10 mouse cellular contexts compared by ENCODE assay signal in genomic region chr11:88703220-88703619, GRCm38 (mm10). TPM values are rescaled to one million over a fixed set of nuclear protein-coding genes. Genes with fewer than 3 reads are reported as not detected.
A peak's percentile ranks its signal among the peaks of the same experiment; 100 is the strongest.
DNase-seq lines count a peak whose midpoint lies in the region; ATAC-seq and TF ChIP-seq lines count a peak whose summit lies in the region.
"Had no signal": no experiment of that assay in that cellular context is flagged by ENCODE, and none has a peak within 500 bp of the region (broad histone marks: within the 10 kb centered on the region; RNA-seq: fewer than 3 reads in every experiment).

No protein-coding gene starts in this region.

- in situ Hi-C loops in ES-E14 (cut with MboI; ENCODE audit: low sequenced_read_pairs in 2 of 2, unreplicated experiment in 2 of 2) = no loop called here

- no peak overlapping the region for H3K9ac ChIP-seq in ES-E14 (ENCODE audit: insufficient read depth, low read depth, low read length, poor library complexity, severe bottlenecking)
- H3K9ac ChIP-seq in forebrain, embryonic 16.5 days (replicated peaks; ENCODE audit: low read depth, low read length) = no peak overlapping the region
- 0 out of 2 replicates have a peak overlapping the region, but pooled peaks have one; percentile 28 for H3K9ac ChIP-seq in midbrain, embryonic 13.5 days (replicated peaks)
- H3K9ac ChIP-seq: liver, postnatal 0 days had no signal

- 16% methylated on average over 4 of the region's 4 CpGs for WGBS in forebrain, embryonic 16.5 days
- WGBS in midbrain, embryonic 13.5 days = 7% methylated on average over 4 of the region's 4 CpGs

- no peak overlapping the region for H3K27ac ChIP-seq in ES-E14 (ENCODE audit: insufficient read depth, low read depth, low read length, poor library complexity, severe bottlenecking)
- H3K27ac ChIP-seq in forebrain, embryonic 16.5 days (ENCODE audit: low read length) = peak overlapping the region; percentile 37
- peak overlapping the region; percentile 83 for H3K27ac ChIP-seq in midbrain, embryonic 13.5 days
- H3K27ac ChIP-seq: heart, adult 2 months had no signal

- no peak for ATAC-seq in forebrain, embryonic 16.5 days
- 0 out of 2 replicates have a peak, but pooled peaks have one; percentile 44 for ATAC-seq in midbrain, embryonic 13.5 days
- ATAC-seq: liver, postnatal 0 days had no signal

- DNase-seq in ES-E14 (ENCODE audit: low read depth, low spot score) = no peak
- peak; percentile 58 for DNase-seq in Muller cell, postnatal 12 days (ENCODE audit: inconsistent ontology term)
- no peak for DNase-seq in left cerebral cortex, postnatal 4 days
- DNase-seq in adrenal gland, postnatal 36 days = no peak
- no peak for DNase-seq in layer of hippocampus, postnatal 14 days (ENCODE audit: low spot score in 2 of 2)
- DNase-seq: heart, adult 2 months; kidney, adult 2 months; liver, postnatal 0 days had no signal

- peaks cover 0 to 4% of the 10 kb centered on the region in 2 experiments; a peak in 1 of 4 replicates for H3K4me1 ChIP-seq in ES-E14 (ENCODE audit: control insufficient read depth in 2 of 2, insufficient read depth in 2 of 2, low read length in 2 of 2, poor library complexity in 1 of 2)
- peaks cover 24% of the 10 kb centered on the region for H3K4me1 ChIP-seq in forebrain, embryonic 16.5 days (replicated peaks; ENCODE audit: control insufficient read depth, insufficient read depth, low read length)
- peaks cover 92% of the 10 kb centered on the region for H3K4me1 ChIP-seq in midbrain, embryonic 13.5 days (replicated peaks)

- no peaks in the 10 kb centered on the region for H3K27me3 ChIP-seq in forebrain, embryonic 16.5 days (replicated peaks; ENCODE audit: control insufficient read depth, insufficient read depth, low read length)
- no peaks in the 10 kb centered on the region for H3K27me3 ChIP-seq in midbrain, embryonic 13.5 days

- H3K4me3 ChIP-seq in ES-E14 (ENCODE audit: insufficient read depth in 1 of 2, low read depth in 1 of 2, low read length in 2 of 2, poor library complexity in 1 of 2, severe bottlenecking in 1 of 2) = no peak overlapping the region
- H3K4me3 ChIP-seq in forebrain, embryonic 16.5 days (replicated peaks; ENCODE audit: low read length) = no peak overlapping the region
- 0 out of 2 replicates have a peak overlapping the region, but pooled peaks have one; percentile 2 for H3K4me3 ChIP-seq in midbrain, embryonic 13.5 days (replicated peaks)
- H3K4me3 ChIP-seq: heart, adult 2 months had no signal

- peak overlapping the region; percentile 8; the same call in 1 of the 2 replicates for H3K4me2 ChIP-seq in forebrain, embryonic 16.5 days (ENCODE audit: low read length)
- H3K4me2 ChIP-seq in midbrain, embryonic 13.5 days (replicated peaks) = peak overlapping the region; percentile 28

- no peaks in the 10 kb centered on the region for H3K9me3 ChIP-seq in ES-E14 (ENCODE audit: control insufficient read depth, insufficient read depth, low read depth, low read length)
- no peaks in the 10 kb centered on the region for H3K9me3 ChIP-seq in forebrain, embryonic 16.5 days (ENCODE audit: control insufficient read depth, low read length)
- no peaks in the 10 kb centered on the region for H3K9me3 ChIP-seq in midbrain, embryonic 13.5 days

- intact Hi-C loops in left cerebral cortex, postnatal 4 days (cut with DNase I) = no loop called here

- H3K36me3 ChIP-seq in ES-E14 (ENCODE audit: control insufficient read depth, insufficient read depth, low read length, poor library complexity, severe bottlenecking) = peaks cover 29% of the 10 kb centered on the region
- H3K36me3 ChIP-seq in forebrain, embryonic 16.5 days (ENCODE audit: control insufficient read depth, insufficient read depth) = peaks cover 3% of the 10 kb centered on the region; the same call in 1 of the 2 replicates
- H3K36me3 ChIP-seq in midbrain, embryonic 13.5 days = peaks cover 55% of the 10 kb centered on the region

TF ChIP-seq in ES-E14, 5 proteins besides CTCF, POLR2A, EP300 and RAD21:
- TF ChIP-seq HCFC1 (IDR thresholded peaks at IDR 0.05; ENCODE audit: borderline replicate concordance, insufficient read depth, low read length) (no peak), ZNF384 (IDR thresholded peaks at IDR 0.05; ENCODE audit: low read depth, low read length) (peak; percentile 46; the same call in 1 of the 2 replicates)

RNA-seq across cellular contexts. Expression of gene Msi2, which starts 15.1 kb away (rescaled TPM):
- 66.4 and 94.8 TPM in 2 replicates for total RNA-seq in ES-E14 (2012; rRNA removed)
- polyA plus RNA-seq in forebrain, embryonic 16.5 days (2015; fragmentation: Nextera tagmentation; extraction: Ambion mirVana) = 19.7 and 23.4 TPM in 2 replicates
- polyA plus RNA-seq in midbrain, embryonic 13.5 days (2015; fragmentation: Nextera tagmentation; extraction: Ambion mirVana) = 38.5 and 41.0 TPM in 2 replicates
- 10 to 100 TPM; 75.8 to 90.1 TPM for total RNA-seq in left cerebral cortex, postnatal 4 days (2021)
- 100 to 1,000 TPM; 181 to 262 TPM for total RNA-seq in adrenal gland, postnatal 36 days (2021)
- total RNA-seq in layer of hippocampus, postnatal 14 days (2021) = 100 to 1,000 TPM; 116 to 121 TPM
